Mouse (Mus musculus) spleen, adult 2 months (tissue): ENCODE data around the gene Nob1.

Experiments
- CTCF ChIP-seq: fragments of 200-500 bp; IDR thresholded peaks from 2 replicates; pipeline ENCODE4 v1.5.1; 2011; ENCODE audit warnings: mild to moderate bottlenecking, inconsistent platforms; ENCODE audit not compliant: insufficient read depth, insufficient read length, insufficient replicate concordance; ENCODE audit errors: extremely low read depth
- POLR2A ChIP-seq: fragments of 200-500 bp; IDR thresholded peaks from 2 replicates; pipeline ENCODE4 v1.6.1; 2011; ENCODE audit warnings: low read depth, low read length, inconsistent platforms

- no peak for TF ChIP-seq CTCF
- TF ChIP-seq POLR2A = no peak
These were observed 54.5 kb downstream of the Nob1 start for GRCm38 (mm10) chr8:107370311-107370710.
